Mouse (Mus musculus) neural tube, embryonic 14.5 days (tissue): ENCODE measurements around the gene Lamb3. TPM values are rescaled to one million over a fixed set of nuclear protein-coding genes. Genes with fewer than 3 reads are reported as not detected.

Experiments used
- ATAC-seq: fragments of 200-750 bp; cut with Nextera tagmentation; 2 replicates; pipeline ENCODE4 v1.8.0; 2017; ENCODE audit warnings: low read depth, mild to moderate bottlenecking, moderate TSS enrichment, moderate library complexity
- H3K27ac ChIP-seq: fragments of 300-500 bp; sonication (generic); 2 replicates; pipeline ENCODE4 v1.5.1; 2014; ENCODE audit warnings: low read depth, mild to moderate bottlenecking, control low read depth, low read length, moderate library complexity, mixed read lengths
- H3K27me3 ChIP-seq: fragments of 300-500 bp; sonication (generic); 2 replicates; pipeline ENCODE4 v1.6.1; 2014; ENCODE audit warnings: low read length; ENCODE audit not compliant: control insufficient read depth, insufficient read depth
- H3K36me3 ChIP-seq: fragments of 300-500 bp; sonication (generic); 2 replicates; pipeline ENCODE4 v1.6.1; 2014; ENCODE audit warnings: low read length, mixed read lengths; ENCODE audit not compliant: control insufficient read depth, insufficient read depth
- H3K4me1 ChIP-seq: fragments of 300-500 bp; sonication (generic); 2 replicates; pipeline ENCODE4 v1.6.1; 2014; ENCODE audit warnings: low read length; ENCODE audit not compliant: control insufficient read depth, insufficient read depth
- H3K4me2 ChIP-seq: fragments of 300-500 bp; sonication (generic); 2 replicates; pipeline ENCODE4 v1.6.1; 2014; ENCODE audit warnings: mild to moderate bottlenecking, low read depth, low read length, control low read depth
- H3K4me3 ChIP-seq: fragments of 300-500 bp; sonication (generic); 2 replicates; pipeline ENCODE4 v1.5.1; 2014; ENCODE audit warnings: low read depth, low read length, control low read depth, mixed read lengths
- H3K9ac ChIP-seq: fragments of 300-500 bp; sonication (generic); replicated peaks from 2 replicates; pipeline ENCODE4 v1.6.1; 2014; ENCODE audit warnings: low read depth, mild to moderate bottlenecking, control low read depth, low read length, mixed read lengths
- H3K9me3 ChIP-seq: fragments of 300-500 bp; sonication (generic); 2 replicates; pipeline ENCODE4 v1.6.1; 2016; ENCODE audit warnings: low read length; ENCODE audit not compliant: control insufficient read depth
- WGBS: fragments of 180-500 bp; shearing (Covaris S2); extraction: QIAGEN DNeasy Blood & Tissue Kit; methylation state at CpG from one replicate; pipeline ENCODE4 v1.1.7; 2014; 5-methylcytosine and 5-hydroxymethylcytosine counted together
- polyA plus RNA-seq: library from polyadenylated mRNA; unstranded; fragments of >200 nt; fragmentation: Nextera tagmentation; extraction: Ambion mirVana; gene quantifications from 2 replicates; pipeline ENCODE4 v1.2.1, GENCODE M21; 2014

Gene Lamb3
- polyA plus RNA-seq, 1 experiment from 2014 or later: 0.23 TPM

DNA sequence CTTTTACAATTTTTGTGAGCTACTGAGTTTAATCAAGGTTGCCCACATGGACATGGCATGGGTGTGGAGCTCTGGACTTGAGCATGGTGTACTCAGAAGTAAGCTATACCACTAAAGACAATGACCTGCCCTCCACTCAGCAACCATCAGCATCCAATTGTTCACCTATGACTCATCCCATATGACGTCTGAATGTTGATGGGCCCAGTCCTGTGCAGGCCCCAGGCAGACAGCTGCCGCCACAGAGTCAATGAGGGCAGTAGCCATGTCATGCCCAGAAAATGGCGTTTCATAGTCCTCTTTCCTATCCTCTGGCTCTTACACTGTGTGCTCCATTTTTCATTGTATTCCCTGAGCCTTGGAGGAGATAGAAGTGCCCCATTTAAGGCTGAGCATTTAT lies 8.5 kb downstream of the Lamb3 start:
- Histone ChIP-seq H3K36me3 (no peaks in the 10 kb centered on the region), H3K4me2 (no peak overlapping the region), H3K4me1 (no peaks in the 10 kb centered on the region), H3K9me3 (no peaks in the 10 kb centered on the region), H3K27ac (no peak overlapping the region), H3K27me3 (no peaks in the 10 kb centered on the region), H3K9ac (no peak overlapping the region), H3K4me3 (no peak overlapping the region)
- WGBS: 77% methylated on average over 3 of the region's 3 CpGs
- ATAC-seq: no peak

DNA sequence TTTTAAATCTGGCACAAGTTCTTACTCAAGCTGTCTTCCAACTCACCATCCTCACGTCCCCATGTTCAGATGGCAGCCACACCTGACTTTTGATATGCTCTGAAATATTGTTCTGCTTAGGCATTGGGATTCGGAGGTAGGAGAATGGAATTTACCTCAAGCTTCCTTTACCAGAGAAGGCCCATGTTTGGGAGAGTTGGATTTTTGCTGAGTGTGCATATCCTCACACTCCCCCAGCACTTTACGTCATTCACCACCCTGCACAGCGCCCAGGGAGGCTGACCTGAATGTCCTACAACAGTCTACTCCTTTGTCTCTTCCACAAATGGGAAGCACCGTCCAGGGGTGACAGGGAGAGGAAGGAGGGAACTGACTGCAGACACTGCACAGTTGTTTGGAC lies 12.9 kb downstream of the Lamb3 start:
- Histone ChIP-seq H3K4me3 (no peak overlapping the region), H3K27me3 (no peaks in the 10 kb centered on the region), H3K27ac (no peak overlapping the region), H3K9me3 (no peaks in the 10 kb centered on the region), H3K9ac (no peak overlapping the region), H3K4me2 (no peak overlapping the region), H3K36me3 (no peaks in the 10 kb centered on the region), H3K4me1 (no peaks in the 10 kb centered on the region)
- 72% methylated on average over 5 of the region's 5 CpGs for WGBS
- no peak for ATAC-seq

DNA sequence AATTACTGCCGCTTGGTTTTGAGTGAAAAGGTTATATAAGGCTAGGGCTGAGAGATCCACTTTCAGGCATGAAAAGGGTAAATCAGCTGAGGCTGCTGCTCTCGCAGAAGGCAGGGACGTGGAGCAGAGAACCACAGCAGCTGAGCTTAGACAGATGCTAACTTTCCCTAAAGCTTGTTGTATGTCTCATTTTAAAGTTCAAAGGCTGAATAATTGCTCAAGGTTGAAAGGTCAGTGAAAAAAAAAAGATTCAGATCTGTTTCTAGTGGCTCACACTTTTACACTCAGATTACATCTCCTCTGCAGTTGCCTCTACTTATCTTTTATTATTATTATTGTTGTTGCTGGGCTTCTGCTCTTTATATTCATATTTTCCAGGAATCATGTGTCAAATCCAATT lies 18.0 kb downstream of the Lamb3 start:
- Histone ChIP-seq H3K9ac (no peak overlapping the region), H3K27ac (no peak overlapping the region), H3K36me3 (no peaks in the 10 kb centered on the region), H3K27me3 (no peaks in the 10 kb centered on the region), H3K4me3 (no peak overlapping the region), H3K4me1 (no peaks in the 10 kb centered on the region), H3K4me2 (no peak overlapping the region), H3K9me3 (no peaks in the 10 kb centered on the region)
- ATAC-seq: no peak
- 31% methylated on average over 3 of the region's 3 CpGs for WGBS

DNA sequence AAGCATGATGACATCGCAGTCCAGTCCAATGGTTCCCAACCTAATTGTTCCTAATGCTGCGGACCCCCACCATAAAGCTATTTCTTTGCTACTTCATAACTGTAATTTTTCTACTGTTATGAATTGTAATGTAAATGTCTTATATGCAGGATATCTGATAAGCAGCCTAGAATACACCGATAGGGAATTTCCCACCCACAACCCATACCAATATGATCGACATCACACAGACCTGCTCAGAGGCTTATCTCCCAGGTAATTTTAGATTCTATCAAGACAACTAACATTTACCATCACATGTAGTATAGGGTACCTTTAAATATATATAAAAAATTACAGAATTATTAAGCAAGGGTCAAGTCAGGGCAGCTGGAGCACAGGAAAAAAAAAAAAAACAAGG lies 18.6 kb downstream of the Lamb3 start:
- no peak for ATAC-seq
- Histone ChIP-seq H3K27me3 (no peaks in the 10 kb centered on the region), H3K4me2 (no peak overlapping the region), H3K27ac (no peak overlapping the region), H3K9ac (no peak overlapping the region), H3K9me3 (no peaks in the 10 kb centered on the region), H3K4me3 (no peak overlapping the region), H3K36me3 (no peaks in the 10 kb centered on the region), H3K4me1 (no peaks in the 10 kb centered on the region)
- 94% methylated on average over 4 of the region's 4 CpGs for WGBS

DNA sequence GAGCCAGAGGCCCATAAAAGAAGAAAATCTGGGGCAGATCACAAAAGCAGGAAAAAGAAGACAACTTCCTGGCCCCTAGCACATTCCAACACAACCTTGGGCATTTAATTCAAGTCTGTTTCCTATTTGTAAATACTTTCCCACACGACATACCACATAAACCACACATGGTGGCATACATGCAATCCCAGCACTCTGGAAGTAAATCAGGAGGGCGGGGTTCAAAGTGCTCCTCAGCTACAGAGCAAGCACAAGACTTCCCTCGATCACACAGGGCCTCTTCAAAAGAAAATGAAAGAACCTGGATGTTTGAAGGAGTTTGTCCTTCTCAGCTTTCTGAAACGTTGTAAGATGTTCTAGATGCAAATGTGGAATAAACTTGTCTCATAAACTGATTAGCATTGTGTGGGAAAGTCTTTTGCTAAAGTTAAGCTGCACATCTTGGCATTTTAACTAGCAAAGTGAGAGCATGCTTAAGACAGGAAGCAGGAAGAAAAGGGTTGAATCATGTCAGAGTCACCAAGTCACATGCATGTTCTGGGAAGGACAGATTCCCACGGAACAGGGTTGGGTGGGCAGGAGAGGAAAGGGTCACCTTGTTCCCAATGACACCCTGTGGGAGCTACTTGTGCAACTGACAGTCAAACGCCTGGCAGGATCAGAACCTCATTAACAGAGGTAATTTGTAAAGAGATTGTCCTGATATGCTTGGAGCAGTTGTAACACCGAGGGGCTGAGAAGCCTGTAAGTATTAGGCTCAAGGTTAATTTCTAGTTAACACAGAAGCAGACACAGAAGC lies 19.4 kb downstream of the Lamb3 start:
- Histone ChIP-seq H3K36me3 (no peaks in the 10 kb centered on the region), H3K9me3 (no peaks in the 10 kb centered on the region), H3K27ac (no peak overlapping the region), H3K27me3 (no peaks in the 10 kb centered on the region), H3K4me3 (no peak overlapping the region), H3K4me2 (no peak overlapping the region), H3K9ac (no peak overlapping the region), H3K4me1 (no peaks in the 10 kb centered on the region)
- 59% methylated on average over 7 of the region's 7 CpGs for WGBS
- ATAC-seq: no peak

DNA sequence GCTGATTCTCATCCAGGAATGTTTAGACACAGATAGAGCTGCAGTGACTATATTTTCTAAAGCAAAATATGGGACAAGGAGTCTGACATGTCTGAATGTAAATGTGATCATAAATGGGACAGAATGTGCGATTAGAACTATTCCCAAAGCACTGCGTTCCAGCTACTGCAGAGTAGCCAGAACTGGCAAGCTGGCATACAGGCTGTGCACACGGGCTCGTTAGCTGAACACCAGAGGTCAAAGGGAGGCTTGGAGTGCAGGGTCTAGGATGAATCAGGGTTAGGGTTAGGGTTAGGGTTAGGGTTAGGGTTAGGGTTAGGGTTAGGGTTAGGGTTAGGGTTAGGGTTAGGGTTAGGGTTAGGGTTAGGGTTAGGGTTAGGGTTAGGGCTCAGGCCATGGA lies 20.0 kb downstream of the Lamb3 start:
- Histone ChIP-seq H3K9ac (no peak overlapping the region), H3K27ac (no peak overlapping the region), H3K36me3 (no peaks in the 10 kb centered on the region), H3K4me2 (no peak overlapping the region), H3K4me1 (no peaks in the 10 kb centered on the region), H3K9me3 (no peaks in the 10 kb centered on the region), H3K4me3 (no peak overlapping the region), H3K27me3 (no peaks in the 10 kb centered on the region)
- no peak for ATAC-seq
- WGBS: 91% methylated on average over 4 of the region's 4 CpGs

DNA sequence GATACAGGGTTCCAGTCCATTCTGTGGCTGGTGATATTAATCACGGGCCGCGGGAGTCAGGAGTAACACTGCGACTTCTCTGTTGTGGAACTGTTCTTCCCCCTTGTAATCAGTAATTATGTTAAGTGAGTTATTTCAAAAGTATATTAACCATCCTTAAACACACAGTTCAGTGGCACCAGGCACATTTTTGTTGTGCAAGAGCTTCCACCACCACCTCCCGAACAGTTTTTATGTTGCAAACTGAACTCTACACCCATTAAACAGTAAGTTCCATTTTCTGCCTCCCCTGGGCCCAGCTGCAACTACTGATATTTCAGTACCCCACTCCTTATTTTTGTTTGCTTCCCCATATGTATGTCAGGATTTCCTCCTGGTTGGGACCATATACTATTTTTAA lies 22.1 kb downstream of the Lamb3 start:
- no peak for ATAC-seq
- WGBS: 98% methylated on average over 5 of the region's 5 CpGs
- no peak overlapping the region for H3K4me3 ChIP-seq

DNA sequence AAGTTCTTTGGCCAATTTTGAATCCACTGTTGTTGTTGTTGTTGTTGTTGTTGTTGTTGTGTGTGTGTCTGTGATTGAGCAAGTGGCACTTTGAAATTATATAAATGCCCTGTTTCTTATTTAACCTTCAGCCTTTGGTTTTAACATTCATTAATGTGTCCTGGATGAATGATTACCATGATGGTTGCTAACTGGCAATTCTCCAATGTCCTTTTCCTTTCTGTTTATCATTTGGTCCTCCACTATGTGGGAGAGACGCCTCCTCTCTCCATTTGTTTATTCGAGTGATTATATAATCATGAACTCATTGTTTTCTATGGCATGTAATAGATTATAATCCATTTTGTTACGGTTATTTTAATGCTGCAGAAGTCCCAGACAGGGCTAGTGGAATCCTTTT lies 23.0 kb downstream of the Lamb3 start:
- Histone ChIP-seq H3K4me3 (no peak overlapping the region), H3K27me3 (no peaks in the 10 kb centered on the region), H3K27ac (no peak overlapping the region), H3K4me2 (no peak overlapping the region), H3K4me1 (no peaks in the 10 kb centered on the region), H3K9ac (no peak overlapping the region), H3K36me3 (no peaks in the 10 kb centered on the region), H3K9me3 (no peaks in the 10 kb centered on the region)
- no peak for ATAC-seq
- WGBS: 83% methylated on average over 3 of the region's 3 CpGs

More for the DNA sequence above, 22.1 kb downstream of the Lamb3 start:
- Histone ChIP-seq H3K27ac (no peak overlapping the region), H3K27me3 (no peaks in the 10 kb centered on the region), H3K4me1 (no peaks in the 10 kb centered on the region), H3K36me3 (no peaks in the 10 kb centered on the region), H3K9me3 (no peaks in the 10 kb centered on the region), H3K4me2 (no peak overlapping the region), H3K9ac (no peak overlapping the region)

DNA sequence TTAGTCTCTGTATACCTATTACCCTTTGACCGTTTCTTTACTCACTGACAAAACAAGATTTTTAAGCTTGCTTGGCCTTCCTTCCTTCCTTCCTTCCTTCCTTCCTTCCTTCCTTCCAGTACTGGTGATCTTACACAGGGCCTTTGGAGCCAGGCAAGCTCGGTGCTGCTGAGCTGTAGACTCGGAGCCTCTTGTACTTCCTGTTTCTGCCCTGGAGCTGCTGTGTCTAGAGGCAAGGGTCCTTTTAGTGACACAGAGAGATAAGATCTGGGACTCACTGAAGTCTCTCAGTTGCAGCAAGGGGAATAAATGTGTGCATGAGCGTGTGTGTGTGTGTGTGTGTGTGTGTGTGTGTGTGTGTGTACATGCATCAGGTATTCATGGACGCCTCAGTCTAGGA lies 23.4 kb downstream of the Lamb3 start:
- no peak overlapping the region for H3K4me2 ChIP-seq
- 75% methylated on average over 5 of the region's 5 CpGs for WGBS
- H3K36me3 ChIP-seq: no peaks in the 10 kb centered on the region
- no peak overlapping the region for H3K27ac ChIP-seq
- H3K27me3 ChIP-seq: no peaks in the 10 kb centered on the region
- H3K4me3 ChIP-seq: no peak overlapping the region
- H3K9ac ChIP-seq: no peak overlapping the region
- ATAC-seq: no peak
- no peaks in the 10 kb centered on the region for H3K4me1 ChIP-seq
- no peaks in the 10 kb centered on the region for H3K9me3 ChIP-seq
